Mouse (Mus musculus) MEL (cell line): ENCODE data around the gene Spef2. TPM values are rescaled to one million over a fixed set of nuclear protein-coding genes. Genes with fewer than 3 reads are reported as not detected.
A peak's percentile ranks its signal among the peaks of the same experiment; 100 is the strongest.

Experiments
- DNase-seq: peaks from one replicate; pipeline ENCODE4 v3.0.0; 2011; ENCODE audit warnings: low read depth, low spot score
- H3K27ac ChIP-seq: 2 replicates; pipeline ENCODE4 v1.5.1; 2012; ENCODE audit warnings: low read depth, mild to moderate bottlenecking, control low read depth, low read length, moderate library complexity; ENCODE audit not compliant: control insufficient read depth
- H3K27me3 ChIP-seq, 2 experiments: fragments of 150-350 bp in 1 of 2; sonication (generic) in 1 of 2; 2 replicates each; pipeline ENCODE4 v1.6.1; 2012; ENCODE audit warnings: low read length in 2 of 2, mild to moderate bottlenecking in 2 of 2, improper control_type of control experiment in 1 of 2, moderate library complexity in 1 of 2; ENCODE audit not compliant: insufficient read depth in 2 of 2, control insufficient read depth in 1 of 2
- H3K36me3 ChIP-seq, 2 experiments: 2 replicates each; pipeline ENCODE4 v1.6.1; 2012 to 2014; ENCODE audit warnings: low read length in 2 of 2, improper control_type of control experiment in 1 of 2, inconsistent platforms in 1 of 2, mild to moderate bottlenecking in 1 of 2; ENCODE audit not compliant: insufficient read depth in 2 of 2, control insufficient read depth in 1 of 2
- H3K4me1 ChIP-seq, 2 experiments: fragments of 150-350 bp in 1 of 2; sonication (generic) in 1 of 2; 2 replicates each; pipeline ENCODE4 v1.6.1; 2012; ENCODE audit warnings: low read length in 2 of 2, improper control_type of control experiment in 1 of 2, mild to moderate bottlenecking in 1 of 2; ENCODE audit not compliant: insufficient read depth in 2 of 2, control insufficient read depth in 1 of 2
- H3K4me3 ChIP-seq, 2 experiments: fragments of 150-350 bp in 1 of 2; sonication (generic) in 1 of 2; 2 replicates each; pipeline ENCODE4 v1.5.1; 2012; ENCODE audit warnings: low read depth in 2 of 2, low read length in 2 of 2, mild to moderate bottlenecking in 2 of 2, moderate library complexity in 2 of 2, control low read depth in 1 of 2, improper control_type of control experiment in 1 of 2; ENCODE audit not compliant: control insufficient read depth in 1 of 2, insufficient read depth in 1 of 2
- H3K79me2 ChIP-seq: 2 replicates; pipeline ENCODE4 v1.6.1; 2012; ENCODE audit warnings: mild to moderate bottlenecking, low read length, moderate library complexity; ENCODE audit not compliant: control insufficient read depth, poor library complexity, insufficient read depth
- H3K9ac ChIP-seq: 2 replicates; pipeline ENCODE4 v1.6.1; 2012; ENCODE audit warnings: low read depth, mild to moderate bottlenecking, control low read depth, low read length, moderate library complexity; ENCODE audit not compliant: control insufficient read depth, poor library complexity, severe bottlenecking
- H3K9me3 ChIP-seq: fragments of 150-350 bp; sonication (generic); replicated peaks from 2 replicates; pipeline ENCODE4 v1.6.1; 2012; ENCODE audit warnings: mild to moderate bottlenecking, low read length, improper control_type of control experiment, moderate library complexity; ENCODE audit not compliant: insufficient read depth
- BHLHE40 ChIP-seq: IDR thresholded peaks from 2 replicates; pipeline ENCODE4 v1.6.1; 2012; ENCODE audit warnings: low read depth, mild to moderate bottlenecking, inconsistent platforms, low read length, improper control_type of control experiment, borderline replicate concordance
- CHD2 ChIP-seq: IDR thresholded peaks from 2 replicates; pipeline ENCODE4 v1.6.1; 2011; ENCODE audit warnings: low read length, improper control_type of control experiment
- CTCF ChIP-seq, 3 experiments: IDR thresholded peaks in 2 of 3; conservative IDR thresholded peaks in 1 of 3; 2 replicates each; pipeline ENCODE4 v1.5.1; 2011 to 2012; ENCODE audit warnings: low read length in 3 of 3, low read depth in 2 of 3, mild to moderate bottlenecking in 2 of 3, improper control_type of control experiment in 1 of 3, inconsistent platforms in 1 of 3, mixed read lengths in 1 of 3, moderate library complexity in 1 of 3; ENCODE audit not compliant: control insufficient read depth in 1 of 3, insufficient read depth in 1 of 3, poor library complexity in 1 of 3, severe bottlenecking in 1 of 3
- E2F4 ChIP-seq: IDR thresholded peaks from 2 replicates; pipeline ENCODE4 v1.6.1; 2011; ENCODE audit warnings: low read depth, low read length, improper control_type of control experiment, borderline replicate concordance
- ETS1 ChIP-seq: IDR thresholded peaks from 2 replicates; pipeline ENCODE4 v1.6.1; 2012; ENCODE audit warnings: low read depth, mild to moderate bottlenecking, inconsistent platforms, low read length, improper control_type of control experiment, moderate library complexity
- GABPA ChIP-seq: IDR thresholded peaks from 2 replicates; pipeline ENCODE4 v1.6.1; 2012; ENCODE audit warnings: low read depth, mild to moderate bottlenecking, inconsistent platforms, low read length, improper control_type of control experiment, moderate library complexity
- GATA1 ChIP-seq: IDR thresholded peaks from 2 replicates; pipeline ENCODE4 v1.6.1; 2011; ENCODE audit warnings: low read depth, low read length, improper control_type of control experiment
- KAT2A ChIP-seq: conservative IDR thresholded peaks from 2 replicates; pipeline ENCODE4 v1.6.1; 2012; ENCODE audit warnings: low read depth, low read length, improper control_type of control experiment, inconsistent platforms
- MAZ ChIP-seq: IDR thresholded peaks from 2 replicates; pipeline ENCODE4 v1.6.1; 2012; ENCODE audit warnings: low read depth, mild to moderate bottlenecking, inconsistent platforms, low read length, improper control_type of control experiment
- MEF2A ChIP-seq: IDR thresholded peaks from 2 replicates; pipeline ENCODE4 v1.6.1; 2014; ENCODE audit warnings: low read depth, mild to moderate bottlenecking, inconsistent platforms, low read length, improper control_type of control experiment; ENCODE audit not compliant: poor library complexity, insufficient replicate concordance, severe bottlenecking; ENCODE audit errors: extremely low read depth
- MYC ChIP-seq: IDR thresholded peaks from 2 replicates; pipeline ENCODE4 v1.6.1; 2011; ENCODE audit warnings: low read depth, mild to moderate bottlenecking, low read length, improper control_type of control experiment, moderate library complexity
- NELFE ChIP-seq: IDR thresholded peaks from 2 replicates; pipeline ENCODE4 v1.6.1; 2011; ENCODE audit warnings: low read depth, low read length, improper control_type of control experiment
- NRF1 ChIP-seq: IDR thresholded peaks from 2 replicates; pipeline ENCODE4 v1.6.1; 2014; ENCODE audit warnings: low read depth, mild to moderate bottlenecking, inconsistent platforms, low read length, improper control_type of control experiment, moderate library complexity; ENCODE audit not compliant: poor library complexity, insufficient read depth, severe bottlenecking
- POLR2AphosphoS2 ChIP-seq: IDR thresholded peaks from 2 replicates; pipeline ENCODE4 v1.6.1; 2011; ENCODE audit warnings: low read length, improper control_type of control experiment
- RAD21 ChIP-seq: IDR thresholded peaks from 2 replicates; pipeline ENCODE4 v1.6.1; 2011; ENCODE audit warnings: mild to moderate bottlenecking, low read depth, low read length, improper control_type of control experiment
- RCOR1 ChIP-seq: IDR thresholded peaks from 2 replicates; pipeline ENCODE4 v1.6.1; 2012; ENCODE audit warnings: low read depth, mild to moderate bottlenecking, inconsistent platforms, low read length, improper control_type of control experiment
- SIN3A ChIP-seq: IDR thresholded peaks from 2 replicates; pipeline ENCODE4 v1.6.1; 2012; ENCODE audit warnings: low read length, improper control_type of control experiment, inconsistent platforms
- SMC3 ChIP-seq: IDR thresholded peaks from 2 replicates; pipeline ENCODE4 v1.6.1; 2011; ENCODE audit warnings: low read depth, low read length, improper control_type of control experiment
- USF1 ChIP-seq: IDR thresholded peaks from 2 replicates; pipeline ENCODE4 v1.6.1; 2014; ENCODE audit warnings: low read depth, mild to moderate bottlenecking, inconsistent platforms, low read length, improper control_type of control experiment, moderate library complexity
- ZC3H11A ChIP-seq: IDR thresholded peaks from 2 replicates; pipeline ENCODE4 v1.6.1; 2012; ENCODE audit warnings: low read depth, mild to moderate bottlenecking, inconsistent platforms, low read length, improper control_type of control experiment
- ZKSCAN1 ChIP-seq: IDR thresholded peaks from 2 replicates; pipeline ENCODE4 v1.6.1; 2012; ENCODE audit warnings: low read depth, mild to moderate bottlenecking, inconsistent platforms, low read length, improper control_type of control experiment, moderate library complexity
- polyA plus RNA-seq, 2 experiments: library from polyadenylated mRNA; stranded (reverse) in 1 of 2; unstranded in 1 of 2; fragments of >175 nt in 1 of 2; fragments of >200 nt in 1 of 2; gene quantifications; 2 replicates each; pipeline versions ENCODE4 v1.2.1 to v1.2.4; 2012; ENCODE audit warnings: low replicate concordance in 2 of 2, low read depth in 1 of 2; ENCODE audit not compliant: insufficient read length in 2 of 2, insufficient read depth in 1 of 2, missing spikeins in 1 of 2
- total RNA-seq: library from RNA; depleted of rRNA; stranded (reverse); fragments of 300-350 nt; gene quantifications from 2 replicates; pipeline ENCODE4 v1.2.3, GENCODE M21; 2012

The Spef2 gene
- total and polyA plus RNA-seq, 3 experiments: 0.08 TPM; not detected in 2

- no peak overlapping the region for H3K4me3 ChIP-seq
- H3K9me3 ChIP-seq: no peaks in the 10 kb centered on the region
- H3K27ac ChIP-seq: no peak overlapping the region
- no peaks in the 10 kb centered on the region for H3K36me3 ChIP-seq
- no peak for TF ChIP-seq NELFE
- TF ChIP-seq RAD21: peak; percentile 39
- TF ChIP-seq GABPA: no peak
- no peak for TF ChIP-seq CHD2
- TF ChIP-seq MEF2A: no peak
- no peak for TF ChIP-seq ZKSCAN1
- no peak for TF ChIP-seq GATA1
- TF ChIP-seq RCOR1: no peak
- no peak for TF ChIP-seq ZC3H11A
- no peak for TF ChIP-seq SIN3A
- TF ChIP-seq MYC: no peak
- peak; percentile 56 for TF ChIP-seq SMC3
- no peak for TF ChIP-seq E2F4
- TF ChIP-seq KAT2A: no peak
- peak in 2 of 3 experiments; percentile 5 to 51; a peak in 2 of 6 replicates for TF ChIP-seq CTCF (IDR thresholded peaks at IDR 0.05 in 2 of 3, conservative IDR thresholded peaks at IDR 0.05 in 1 of 3; ENCODE audit: control insufficient read depth in 1 of 3, insufficient read depth in 1 of 3, low read depth in 2 of 3, low read length in 3 of 3, poor library complexity in 1 of 3, severe bottlenecking in 1 of 3)
- TF ChIP-seq BHLHE40: no peak
- no peak for TF ChIP-seq ETS1
- TF ChIP-seq, all 39 proteins: peak for 3
- Histone ChIP-seq H3K4me1 (no peaks in the 10 kb centered on the region), H3K27me3 (peaks cover 0 to 2% of the 10 kb centered on the region in 2 experiments; a peak in 1 of 4 replicates), H3K9ac (no peak overlapping the region), H3K79me2 (no peaks in the 10 kb centered on the region)
- peak; percentile 24 for DNase-seq
Measured at GRCm38 (mm10) chr15:9608177-9608576, 140.5 kb downstream of the Spef2 start.

GRCm38 (mm10) chr15:9600088-9600455, 148.6 kb downstream of the Spef2 start:
- H3K9me3 ChIP-seq: no peaks in the 10 kb centered on the region
- H3K4me3 ChIP-seq: no peak overlapping the region
- DNase-seq: no peak
- no peaks in the 10 kb centered on the region for H3K79me2 ChIP-seq
- H3K36me3 ChIP-seq: no peaks in the 10 kb centered on the region; a peak in 1 of 4 replicates
- no peaks in the 10 kb centered on the region; a peak in 1 of 4 replicates for H3K27me3 ChIP-seq
- no peak overlapping the region for H3K27ac ChIP-seq
- no peaks in the 10 kb centered on the region for H3K4me1 ChIP-seq
- TF ChIP-seq GABPA (no peak), NRF1 (no peak), MAZ (no peak), E2F4 (no peak), POLR2AphosphoS2 (no peak), NELFE (no peak), USF1 (no peak)
- TF ChIP-seq, all 39 proteins: peak for 0
- H3K9ac ChIP-seq: no peak overlapping the region
